Mouse (Mus musculus) monocyte, adult 5-6 weeks (primary cell): ENCODE measurements at regions not wholly inside any gene's neighbourhood (a gene's known extent, or its start where the extent isn't known, plus 50 kb on each side); places are given as distances from the start of the nearest gene placed in this dataset.

Experiments used
- ATAC-seq: fragments of 153-309, 156-312 bp; replicated peaks from 2 replicates; pipeline ENCODE4 v1.8.0; 2017; ENCODE audit warnings: mild to moderate bottlenecking; ENCODE audit not compliant: low TSS enrichment, insufficient number of reproducible peaks, severe bottlenecking, poor library complexity, low FRiP score

DNA sequence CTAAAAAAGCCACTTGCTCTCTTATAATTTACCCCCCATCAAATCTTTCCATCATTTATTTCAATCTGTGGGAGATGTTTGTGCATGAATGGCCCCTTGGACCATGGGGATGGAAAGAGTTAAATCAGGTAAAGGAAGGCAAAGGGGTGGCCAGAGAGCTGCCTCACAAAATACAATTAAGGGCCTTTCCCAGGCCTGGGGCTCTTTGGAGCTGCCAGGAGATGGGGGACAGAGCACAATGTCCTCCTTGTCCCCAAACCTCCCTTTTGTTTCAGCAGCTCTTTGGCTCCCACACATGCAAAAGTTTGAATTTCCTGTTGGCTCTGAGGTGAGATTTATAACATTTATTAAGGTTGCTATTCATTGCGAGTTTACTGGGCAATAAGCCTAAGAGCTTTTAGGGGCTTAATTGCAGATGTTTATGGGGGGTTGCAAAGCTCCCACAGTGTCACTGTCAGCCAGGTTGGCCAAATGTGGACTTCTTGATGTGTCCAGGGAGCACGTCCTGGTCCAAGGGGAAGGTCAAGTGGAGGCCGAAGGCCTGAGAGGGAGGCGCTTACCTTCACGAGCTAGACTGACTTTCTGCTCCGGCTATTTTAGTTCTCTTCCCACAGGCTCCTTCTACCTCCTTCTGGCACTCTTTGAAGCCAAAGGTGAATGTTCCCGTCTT is 628.5 kb downstream of the Lmo4 start:
- no peak for ATAC-seq

GRCm38 (mm10) chr3:143575737-143576136 is 629.3 kb downstream of the Lmo4 start:
- no peak for ATAC-seq

DNA sequence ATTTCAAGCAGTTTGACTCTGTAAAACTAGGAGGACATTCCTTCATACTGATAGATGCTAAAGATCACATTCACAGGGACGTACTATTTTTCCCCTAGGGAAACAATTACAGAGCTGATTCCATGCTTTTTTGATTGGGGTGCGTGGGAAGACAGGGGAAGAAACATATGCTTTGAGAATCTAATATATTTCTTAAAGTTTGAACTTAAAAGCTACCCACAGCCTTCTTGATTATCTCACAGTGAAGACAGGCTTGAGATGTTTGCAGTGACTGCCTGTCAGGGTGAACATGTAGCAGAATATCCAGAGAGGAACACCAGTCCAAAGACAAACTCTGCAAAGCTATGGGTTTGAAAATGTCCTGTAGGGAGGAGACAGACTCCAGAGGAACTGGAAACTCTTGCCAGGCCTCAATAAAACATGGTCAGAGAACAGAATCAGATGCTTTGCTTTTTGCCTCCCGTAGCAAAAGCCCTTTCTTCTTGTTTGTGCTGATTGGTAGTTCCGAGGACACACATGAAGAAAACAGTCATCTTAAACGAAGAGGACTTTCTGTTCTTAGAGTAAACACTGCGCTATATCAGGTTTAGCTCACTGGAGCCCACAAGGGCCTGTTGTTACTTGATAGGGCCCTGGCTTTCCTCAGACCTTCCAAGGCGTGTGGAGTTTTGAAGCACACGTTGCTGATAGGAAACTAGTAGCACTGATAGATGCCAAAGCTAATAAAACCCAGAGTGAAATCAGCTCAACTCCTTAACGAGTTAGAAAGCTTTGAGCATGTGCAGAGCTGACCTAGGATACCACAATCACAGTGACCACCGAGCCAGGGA is 630.8 kb downstream of the Lmo4 start:
- no peak for ATAC-seq

DNA sequence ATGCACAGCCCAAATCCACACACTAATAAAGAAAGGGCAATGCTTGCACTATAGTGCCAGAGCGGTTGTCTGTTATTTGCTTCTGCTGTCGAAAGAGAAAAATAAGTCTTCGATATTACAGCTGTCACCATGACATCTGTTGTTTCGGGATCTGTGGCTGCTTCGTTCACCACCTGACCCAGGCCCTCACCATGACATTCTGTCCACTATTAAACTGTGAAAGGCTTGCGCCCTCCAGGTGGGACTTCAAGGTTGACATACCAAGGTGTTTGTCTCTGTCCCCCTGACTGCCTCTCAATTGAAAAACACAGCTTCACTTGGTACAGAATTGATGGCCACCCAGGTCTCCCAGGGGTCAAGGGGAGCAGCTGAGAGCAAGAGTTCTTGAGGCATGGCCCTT is 635.1 kb downstream of the Lmo4 start:
- no peak for ATAC-seq

DNA sequence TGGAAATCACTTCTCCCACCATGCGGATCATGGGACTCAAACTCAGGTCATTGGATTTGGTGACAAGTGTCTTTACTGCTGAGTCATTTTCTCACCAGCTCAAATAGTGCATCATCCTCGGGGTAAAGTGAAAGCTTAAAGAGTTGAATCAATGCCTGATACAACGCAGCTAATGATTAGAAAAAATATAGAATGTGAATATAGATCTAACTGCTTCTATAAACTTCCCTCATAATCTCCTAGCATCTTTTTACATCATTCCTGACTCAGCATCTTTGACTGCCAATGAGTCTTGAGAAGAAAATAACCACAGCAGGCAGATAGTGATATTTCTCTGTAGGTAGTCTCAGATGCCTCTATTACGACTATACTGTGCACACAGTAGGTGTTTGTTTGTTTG is 640.0 kb downstream of the Lmo4 start:
- ATAC-seq = no peak

- no peak for ATAC-seq
Measured at GRCm38 (mm10) chr3:143542811-143543210, 661.0 kb upstream of the Pkn2 start.

DNA sequence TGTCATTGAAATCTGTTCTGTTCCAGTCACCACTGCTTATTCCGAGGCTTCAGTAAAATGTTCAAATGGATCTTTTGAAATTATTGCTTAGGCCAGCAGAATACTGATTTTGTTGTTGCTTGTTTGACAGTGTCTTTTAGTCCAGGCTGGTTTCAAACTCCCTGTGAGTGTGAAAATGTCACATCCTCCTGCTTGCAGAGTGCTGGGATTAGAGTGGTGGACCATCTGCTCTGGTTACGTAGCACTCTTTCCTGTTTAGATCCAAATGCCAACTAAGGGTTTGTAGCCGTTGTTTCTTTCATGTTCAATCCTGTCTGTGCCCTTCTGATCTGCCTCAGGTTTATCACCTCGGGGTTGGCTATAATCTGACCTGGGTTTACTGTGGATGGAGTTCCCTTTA is 646.2 kb upstream of the Pkn2 start:
- no peak for ATAC-seq

GRCm38 (mm10) chr3:143527274-143527673 is 645.5 kb upstream of the Pkn2 start:
- no peak for ATAC-seq

DNA sequence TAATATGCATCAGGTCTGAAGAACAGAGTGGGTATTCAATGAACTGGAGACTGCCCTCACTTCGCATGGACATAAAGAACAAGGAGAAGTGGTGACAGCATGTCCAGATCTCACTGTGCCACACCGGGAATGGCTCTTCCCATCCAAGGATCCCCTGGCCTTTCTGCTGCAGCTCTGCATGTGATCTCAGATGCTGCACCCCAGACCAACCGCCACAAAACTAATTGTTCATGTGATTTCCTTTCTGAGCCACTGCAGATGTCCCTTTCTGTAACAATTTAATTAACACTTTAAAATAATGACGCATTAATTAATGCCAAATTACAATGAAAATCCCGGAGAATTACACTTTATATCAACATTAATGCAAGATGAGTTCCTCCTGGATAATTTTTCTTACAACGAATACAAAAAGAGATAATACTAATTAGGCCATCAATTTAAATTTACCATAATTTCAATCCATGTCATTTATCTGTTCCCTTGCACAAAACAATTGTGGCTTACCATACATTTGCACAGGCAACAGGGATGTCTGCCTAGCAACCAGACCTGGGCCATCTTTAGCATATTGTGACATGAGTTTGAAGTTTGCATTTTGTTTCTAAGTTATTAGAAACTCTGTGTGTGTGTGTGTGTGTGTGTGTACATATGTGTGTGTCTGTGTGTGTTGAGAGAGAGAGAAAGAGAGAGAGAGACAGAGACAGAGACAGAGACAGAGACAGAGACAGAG is 630.9 kb upstream of the Pkn2 start:
- ATAC-seq = no peak

- no peak for ATAC-seq
Measured at GRCm38 (mm10) chr3:143509531-143509930, 627.7 kb upstream of the Pkn2 start.

DNA sequence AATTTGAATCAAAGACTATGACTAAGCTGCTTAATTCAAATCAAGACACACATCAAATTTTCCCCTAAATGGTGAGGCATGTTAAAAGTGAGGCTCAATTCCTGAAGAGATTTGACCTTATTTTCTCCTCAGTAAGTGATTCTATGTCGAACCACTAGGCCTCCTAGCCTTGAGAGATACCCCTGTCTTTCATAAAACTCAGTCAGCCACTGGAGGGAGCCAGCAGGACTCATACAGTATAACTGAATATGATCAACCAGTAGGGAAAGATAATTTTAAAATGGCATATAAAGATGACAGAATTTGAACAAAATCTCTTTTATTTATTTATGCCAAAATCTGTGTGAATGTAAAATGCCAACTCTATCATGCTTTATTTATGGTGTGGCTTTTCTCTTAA is 626.5 kb upstream of the Pkn2 start:
- ATAC-seq = no peak

DNA sequence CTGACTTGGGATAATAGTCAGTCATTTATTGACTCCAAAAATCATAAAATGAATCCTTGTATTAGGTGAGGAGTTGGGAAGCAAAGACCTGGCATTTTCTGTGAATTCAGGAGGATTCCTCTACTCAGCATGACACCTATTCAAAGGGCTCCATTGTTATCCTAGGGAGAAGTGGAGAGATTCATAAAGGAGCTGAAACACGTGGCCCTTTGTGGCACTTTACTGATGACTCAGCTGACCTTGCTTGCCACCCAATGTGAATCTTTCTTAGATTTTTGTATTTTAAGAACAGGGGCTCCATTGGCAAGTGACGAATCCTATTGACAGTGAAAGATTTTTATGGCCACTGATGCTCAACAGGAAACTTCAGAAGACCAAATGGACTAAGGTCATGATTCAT is 619.2 kb upstream of the Pkn2 start:
- ATAC-seq = no peak

GRCm38 (mm10) chr3:143495389-143495788 is 613.6 kb upstream of the Pkn2 start:
- ATAC-seq = no peak

GRCm38 (mm10) chr3:143477916-143478610 is 596.3 kb upstream of the Pkn2 start:
- no peak for ATAC-seq

DNA sequence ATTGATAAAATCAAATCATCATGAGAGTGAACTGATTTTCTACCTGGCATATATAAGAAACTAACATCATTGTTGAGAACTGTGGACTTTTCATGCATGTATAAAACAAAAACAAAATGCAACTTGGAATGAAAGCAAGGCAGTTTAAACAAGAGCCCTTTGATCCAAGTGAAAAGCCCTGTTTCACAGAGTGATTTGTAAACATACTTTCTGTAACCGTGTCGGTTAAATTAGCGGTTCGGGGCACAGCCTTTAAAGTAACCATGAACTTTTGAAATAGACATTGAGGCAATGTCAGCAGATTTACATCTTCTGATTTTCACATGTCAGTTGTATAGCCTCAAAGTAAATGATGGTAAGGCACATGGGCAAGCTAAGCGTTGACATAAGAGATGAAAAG is 593.7 kb upstream of the Pkn2 start:
- no peak for ATAC-seq

DNA sequence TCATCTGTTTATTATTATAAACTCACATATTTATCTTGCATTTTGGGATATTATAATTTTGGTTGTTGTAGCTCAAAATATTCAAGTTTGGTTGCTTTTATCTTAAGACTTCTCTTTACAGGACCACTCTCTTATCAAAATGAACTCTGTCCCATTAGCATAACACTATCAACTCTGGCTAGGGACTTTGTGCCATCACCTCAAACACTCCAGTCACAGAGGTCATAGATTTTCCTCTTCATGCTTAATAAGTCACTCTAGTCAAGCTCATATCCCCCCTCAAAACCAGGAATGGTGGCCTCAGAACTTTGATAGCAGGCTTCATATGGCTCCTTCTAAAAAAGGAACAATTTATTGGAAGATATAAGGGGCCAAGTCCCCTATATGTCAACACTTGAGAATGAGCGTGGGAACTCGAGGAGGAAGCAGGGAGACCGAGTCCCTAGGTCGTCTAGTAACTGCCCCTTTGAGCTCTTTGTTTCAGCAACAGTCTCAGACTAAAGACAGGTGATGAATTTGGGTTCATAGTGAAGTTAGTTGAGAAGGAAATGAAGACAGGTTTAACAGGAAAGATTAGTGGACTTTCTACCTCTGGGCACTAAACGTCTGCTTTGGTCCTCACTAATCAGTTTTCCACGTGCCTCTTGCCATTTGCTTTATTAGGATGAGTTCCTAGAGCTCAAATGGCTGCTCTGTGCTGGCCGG is 565.4 kb upstream of the Pkn2 start:
- no peak for ATAC-seq

DNA sequence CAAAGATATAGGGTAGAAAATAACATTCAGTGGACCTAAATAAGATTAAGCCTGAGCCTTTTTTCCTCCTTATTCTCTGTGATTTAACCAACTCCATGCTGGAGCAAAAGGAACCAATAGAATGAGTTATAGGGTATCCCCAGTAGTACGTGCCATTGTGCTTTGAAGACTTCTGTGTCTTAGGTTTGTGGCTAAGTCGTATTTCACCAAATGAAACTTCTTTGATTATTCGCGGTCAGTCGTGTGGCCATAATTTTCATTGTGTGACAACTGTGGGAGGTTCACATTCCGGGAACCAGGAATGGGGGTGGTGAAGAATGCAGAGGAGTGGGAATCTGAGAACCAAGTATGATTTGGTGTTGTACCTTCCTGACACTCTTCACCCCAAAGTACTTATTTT is 535.6 kb upstream of the Pkn2 start:
- ATAC-seq = no peak

DNA sequence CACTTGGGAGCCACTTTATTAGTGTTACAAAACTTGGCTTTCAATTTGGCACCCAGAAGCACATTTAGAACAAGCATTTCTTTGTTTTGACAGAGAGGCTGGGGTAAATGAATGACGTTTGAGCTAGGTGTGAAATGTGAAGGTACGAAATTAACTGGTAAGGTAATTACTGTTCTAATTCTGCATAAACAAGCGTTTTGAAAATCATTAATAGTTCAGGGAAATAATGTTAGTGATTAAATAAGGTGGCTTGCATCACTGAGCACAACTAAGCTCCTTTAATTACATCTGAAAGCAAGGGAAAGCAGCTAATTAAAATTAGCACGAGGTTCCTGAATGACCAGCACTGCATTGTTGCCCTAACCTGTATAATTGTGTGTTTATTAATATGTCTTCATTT is 529.9 kb upstream of the Pkn2 start:
- ATAC-seq = no peak

- ATAC-seq = no peak
Measured at GRCm38 (mm10) chr3:143398966-143399365, 517.2 kb upstream of the Pkn2 start.
